Comparison of ENCODE assay signal across 7 mouse cellular contexts in the genomic region with DNA sequence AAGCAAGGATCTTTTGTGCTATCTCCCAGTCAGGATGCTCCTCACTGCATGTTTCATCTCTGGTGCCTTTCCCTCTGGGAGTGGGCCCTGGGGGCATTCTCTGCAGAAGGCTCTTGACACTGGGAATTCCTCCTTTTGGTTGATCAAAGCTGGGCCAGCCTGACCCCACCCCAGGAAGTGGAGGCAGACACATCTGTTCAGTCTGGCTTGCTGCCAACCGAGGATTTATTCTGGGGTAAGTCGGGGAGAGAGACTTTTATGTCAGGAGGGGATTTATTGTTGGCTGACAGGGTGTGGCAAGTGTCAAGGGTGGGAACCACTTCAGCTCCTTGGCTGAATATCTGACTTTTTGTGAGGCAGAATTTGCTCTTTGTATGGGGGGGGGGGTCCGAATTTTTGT.
A peak's percentile ranks its signal among the peaks of the same experiment; 100 is the strongest.
DNase-seq lines count a peak whose midpoint lies in the region; ATAC-seq lines count a peak whose summit lies in the region.

No protein-coding gene starts in this region.

- no peaks in the 10 kb centered on the region for H3K9me3 ChIP-seq in liver, embryonic 12.5 days (replicated peaks)
- H3K9me3 ChIP-seq in embryonic facial prominence, embryonic 12.5 days, result no peaks in the 10 kb centered on the region

- WGBS in liver, embryonic 12.5 days (ENCODE audit: insufficient replicate concordance), result 38% methylated on average over 3 of the region's 3 CpGs
- WGBS in embryonic facial prominence, embryonic 12.5 days, result 24% methylated on average over 3 of the region's 3 CpGs

- H3K27me3 ChIP-seq in liver, embryonic 12.5 days (replicated peaks), result no peaks in the 10 kb centered on the region
- H3K27me3 ChIP-seq in embryonic facial prominence, embryonic 12.5 days, result no peaks in the 10 kb centered on the region

- H3K4me1 ChIP-seq in liver, embryonic 12.5 days, result no peaks in the 10 kb centered on the region
- peaks cover 4% of the 10 kb centered on the region for H3K4me1 ChIP-seq in embryonic facial prominence, embryonic 12.5 days

- no peak for ATAC-seq in liver, embryonic 12.5 days
- ATAC-seq in embryonic facial prominence, embryonic 12.5 days (ENCODE audit: insufficient number of reproducible peaks, insufficient read depth, low FRiP score, low TSS enrichment), result 0 out of 2 replicates have a peak, but pooled peaks have one; percentile 52

- no peaks in the 10 kb centered on the region for H3K36me3 ChIP-seq in liver, embryonic 12.5 days
- no peaks in the 10 kb centered on the region for H3K36me3 ChIP-seq in embryonic facial prominence, embryonic 12.5 days

- H3K9ac ChIP-seq in liver, embryonic 12.5 days, result no peak overlapping the region
- no peak overlapping the region for H3K9ac ChIP-seq in embryonic facial prominence, embryonic 12.5 days

- DNase-seq in liver (peak; percentile 55), ZHBTc4 (ENCODE audit: low read depth, low spot score) (peak; percentile 94)
- peak; percentile 7 to 39 for DNase-seq in kidney, postnatal 36 days
- DNase-seq in thymus, postnatal 4 days, result no peak
- DNase-seq in thymus, postnatal 36 days, result no peak

- H3K27ac ChIP-seq in liver, embryonic 12.5 days, result no peak overlapping the region
- H3K27ac ChIP-seq in embryonic facial prominence, embryonic 12.5 days, result no peak overlapping the region

- H3K4me3 ChIP-seq in liver, embryonic 12.5 days, result no peak overlapping the region
- no peak overlapping the region for H3K4me3 ChIP-seq in embryonic facial prominence, embryonic 12.5 days

- no peak overlapping the region for H3K4me2 ChIP-seq in liver, embryonic 12.5 days
- H3K4me2 ChIP-seq in embryonic facial prominence, embryonic 12.5 days (replicated peaks), result no peak overlapping the region

Comparison
In these comparisons a context has a peak if more than half of its experiments do, and no peak if none do; other contexts are left out.
1. DNase-seq: peak in liver (single experiment), ZHBTc4 (single experiment) and kidney, postnatal 36 days (2 of 2); none in thymus, postnatal 4 days (single experiment) and thymus, postnatal 36 days (0 of 2).